Mouse (Mus musculus) ES-E14 (cell line): ENCODE measurements around the gene Jmjd6. TPM values are rescaled to one million over a fixed set of nuclear protein-coding genes. Genes with fewer than 3 reads are reported as not detected.
A peak's percentile ranks its signal among the peaks of the same experiment; 100 is the strongest.

ENCODE experiments used
- DNase-seq: peaks from one replicate; pipeline ENCODE4 v3.0.0-alpha.2; 2013; ENCODE audit warnings: low read depth, low spot score
- H3K27ac ChIP-seq: 2 replicates; pipeline ENCODE4 v1.5.1; 2012; ENCODE audit warnings: low read depth, mild to moderate bottlenecking, low read length, moderate library complexity, mixed read lengths; ENCODE audit not compliant: poor library complexity, insufficient read depth, severe bottlenecking
- H3K36me3 ChIP-seq: 2 replicates; pipeline ENCODE4 v1.6.1; 2012; ENCODE audit warnings: mild to moderate bottlenecking, low read length, moderate library complexity, mixed read lengths; ENCODE audit not compliant: control insufficient read depth, poor library complexity, insufficient read depth, severe bottlenecking
- H3K4me1 ChIP-seq, 2 experiments: fragments of 150-350 bp in 1 of 2; sonication (generic) in 1 of 2; 2 replicates each; pipeline ENCODE4 v1.6.1; 2012; ENCODE audit warnings: low read length in 2 of 2, mild to moderate bottlenecking in 1 of 2, mixed read lengths in 1 of 2; ENCODE audit not compliant: control insufficient read depth in 2 of 2, insufficient read depth in 2 of 2, poor library complexity in 1 of 2
- H3K4me3 ChIP-seq, 2 experiments: fragments of 150-350 bp in 1 of 2; sonication (generic) in 1 of 2; 2 replicates each; pipeline ENCODE4 v1.5.1; 2012; ENCODE audit warnings: low read length in 2 of 2, low read depth in 1 of 2, mild to moderate bottlenecking in 1 of 2, mixed read lengths in 1 of 2; ENCODE audit not compliant: insufficient read depth in 1 of 2, poor library complexity in 1 of 2, severe bottlenecking in 1 of 2
- H3K9ac ChIP-seq: 2 replicates; pipeline ENCODE4 v1.6.1; 2012; ENCODE audit warnings: low read depth, mild to moderate bottlenecking, low read length, mixed read lengths; ENCODE audit not compliant: poor library complexity, insufficient read depth, severe bottlenecking
- H3K9me3 ChIP-seq: fragments of 150-350 bp; sonication (generic); 2 replicates; pipeline ENCODE4 v1.6.1; 2012; ENCODE audit warnings: low read depth, mild to moderate bottlenecking, low read length; ENCODE audit not compliant: control insufficient read depth, insufficient read depth
- CHD2 ChIP-seq: IDR thresholded peaks from 2 replicates; pipeline ENCODE4 v1.6.1; 2014; ENCODE audit warnings: mild to moderate bottlenecking, low read depth, low read length, inconsistent platforms
- HCFC1 ChIP-seq: IDR thresholded peaks from 2 replicates; pipeline ENCODE4 v1.6.1; 2012; ENCODE audit warnings: low read length, inconsistent platforms, borderline replicate concordance; ENCODE audit not compliant: insufficient read depth
- MAFK ChIP-seq: IDR thresholded peaks from 2 replicates; pipeline ENCODE4 v1.6.1; 2014; ENCODE audit warnings: mild to moderate bottlenecking, low read depth, low read length, inconsistent platforms; ENCODE audit not compliant: insufficient read depth
- ZC3H11A ChIP-seq: IDR thresholded peaks from 2 replicates; pipeline ENCODE4 v1.6.1; 2012; ENCODE audit warnings: low read depth, mild to moderate bottlenecking, inconsistent platforms, low read length, borderline replicate concordance
- ZNF384 ChIP-seq: IDR thresholded peaks from 2 replicates; pipeline ENCODE4 v1.6.1; 2012; ENCODE audit warnings: low read depth, low read length, inconsistent platforms
- in situ Hi-C, 2 experiments: fragments of 600-800 bp; cut with MboI; formaldehyde crosslinking; loops; one replicate each; pipeline ENCODE4 v1.15.1; 2025; ENCODE audit warnings: low sequenced_read_pairs in 2 of 2, inconsistent platforms in 1 of 2; ENCODE audit not compliant: unreplicated experiment in 2 of 2
- total RNA-seq: library from RNA; depleted of rRNA; stranded (reverse); fragments of 300-350 nt; gene quantifications from 2 replicates; pipeline ENCODE4 v1.2.3, GENCODE M21; 2012; rRNA removed

The Jmjd6 gene
- total RNA-seq: 78.1 and 80.8 TPM in 2 replicates

- Histone ChIP-seq H3K9me3 (no peaks in the 10 kb centered on the region), H3K9ac (peak within 1 kb of the TSS; percentile 79), H3K4me1 (peaks cover 2 to 9% of the 10 kb centered on the region in 2 experiments; a peak in 1 of 4 replicates), H3K36me3 (peaks cover 25% of the 10 kb centered on the region), H3K4me3 (peak within 1 kb of the TSS; percentile 72 to 86), H3K27ac (peak within 1 kb of the TSS; percentile 68)
- DNase-seq: peak; percentile 88
- in situ Hi-C loops: no loop called here
- TF ChIP-seq HCFC1 (peak; percentile 81), CHD2 (no peak)
Observed at GRCm38 (mm10) chr11:116843261-116844233, at the start of gene Jmjd6, which contains the start of gene Mettl23. TSS of gene Jmjd6 (minus strand) at chr11:116843449. TSS of gene Mettl23 (plus strand) at chr11:116843278.

GRCm38 (mm10) chr11:116887136-116887535 lies 43.9 kb upstream of the Jmjd6 start:
- Histone ChIP-seq H3K9me3 (no peaks in the 10 kb centered on the region), H3K4me3 (no peak overlapping the region), H3K27ac (no peak overlapping the region), H3K4me1 (peaks cover 5 to 24% of the 10 kb centered on the region in 2 experiments), H3K36me3 (no peaks in the 10 kb centered on the region), H3K9ac (no peak overlapping the region)
- no peak for DNase-seq
- in situ Hi-C loops: no loop called here
- no peak for TF ChIP-seq CHD2
- TF ChIP-seq HCFC1: no peak
- no peak for TF ChIP-seq ZNF384
- no peak for TF ChIP-seq MAFK

- in situ Hi-C loops: no loop called here
- Histone ChIP-seq H3K9me3 (no peaks in the 10 kb centered on the region), H3K4me1 (peaks cover 5 to 33% of the 10 kb centered on the region in 2 experiments), H3K9ac (peak overlapping the region; percentile 70; the same call in 1 of the 2 replicates), H3K36me3 (no peaks in the 10 kb centered on the region), H3K27ac (peak overlapping the region; percentile 29; the same call in 1 of the 2 replicates), H3K4me3 (peak overlapping the region; percentile 45 to 58)
- TF ChIP-seq CHD2: no peak
- TF ChIP-seq MAFK: no peak
- TF ChIP-seq ZC3H11A: peak; percentile 92
- no peak for TF ChIP-seq HCFC1
- TF ChIP-seq ZNF384: no peak
- peak; percentile 91 for DNase-seq
Observed at GRCm38 (mm10) chr11:116885275-116886151, 42.3 kb upstream of the Jmjd6 start.

- H3K4me3 ChIP-seq: no peak overlapping the region
- DNase-seq: no peak
- H3K4me1 ChIP-seq: peaks cover 0 to 26% of the 10 kb centered on the region in 2 experiments; a peak in 3 of 4 replicates
- H3K36me3 ChIP-seq: no peaks in the 10 kb centered on the region
- H3K9ac ChIP-seq: no peak overlapping the region
- H3K9me3 ChIP-seq: no peaks in the 10 kb centered on the region
- in situ Hi-C loops: no loop called here
- no peak for TF ChIP-seq ZC3H11A
- TF ChIP-seq MAFK: no peak
- no peak for TF ChIP-seq CHD2
- TF ChIP-seq ZNF384: no peak
- TF ChIP-seq HCFC1: no peak
- no peak overlapping the region for H3K27ac ChIP-seq
Observed at GRCm38 (mm10) chr11:116884061-116884460, 40.8 kb upstream of the Jmjd6 start.
